Mouse (Mus musculus): ENCODE results near the gene Snx22. TPM values are rescaled to one million over a fixed set of nuclear protein-coding genes. Genes with fewer than 3 reads are reported as not detected.
A peak's percentile ranks its signal among the peaks of the same experiment; 100 is the strongest.

Gene Snx22
- polyA plus RNA-seq, 1 experiment: 0.39 TPM

DNA sequence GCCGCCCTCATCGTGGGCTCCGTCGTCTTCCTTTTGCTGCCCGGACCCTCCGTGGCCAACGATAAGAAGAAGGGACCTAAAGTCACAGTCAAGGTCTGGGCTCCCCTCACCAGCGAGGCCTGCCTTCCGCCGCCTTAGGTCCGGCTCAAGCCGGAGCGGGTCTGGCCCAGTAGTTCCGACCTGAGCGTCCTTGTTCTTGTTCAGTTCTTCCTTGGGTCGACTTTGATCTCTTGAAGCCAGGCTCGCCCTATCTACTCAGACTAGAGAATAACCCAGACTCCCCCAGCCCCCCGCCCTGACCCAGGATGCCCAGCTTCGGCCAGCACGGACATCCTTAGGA is 9.2 kb downstream of the Snx22 start:
- peak overlapping the region; percentile 80 for H3K4me3 ChIP-seq (ENCODE audit: low read depth, low read length)
- TF ChIP-seq POLR2A (IDR thresholded peaks at IDR 0.05; ENCODE audit: insufficient read depth, low read length): no peak
- TF ChIP-seq EP300 (IDR thresholded peaks at IDR 0.05; ENCODE audit: insufficient read depth, low read depth, low read length): no peak
- TF ChIP-seq CTCF (IDR thresholded peaks at IDR 0.05; ENCODE audit: low read depth, low read length): no peak
- H3K9me3 ChIP-seq (replicated peaks; ENCODE audit: control insufficient read depth, insufficient read depth, low read length, poor library complexity, severe bottlenecking): no peaks in the 10 kb centered on the region
- H3K27me3 ChIP-seq (ENCODE audit: control insufficient read depth, insufficient read depth, low read length, poor library complexity, severe bottlenecking): no peaks in the 10 kb centered on the region
- peaks cover 19% of the 10 kb centered on the region for H3K36me3 ChIP-seq (ENCODE audit: control insufficient read depth, insufficient read depth, low read length, poor library complexity, severe bottlenecking)
- no peaks in the 10 kb centered on the region for H3K4me1 ChIP-seq (ENCODE audit: control insufficient read depth, insufficient read depth, low read length)
- H3K27ac ChIP-seq (ENCODE audit: insufficient read depth, low read length): no peak overlapping the region
- H3K9ac ChIP-seq (ENCODE audit: low read depth, poor library complexity, severe bottlenecking): peak overlapping the region; percentile 80

- Histone ChIP-seq H3K36me3 (ENCODE audit: control insufficient read depth, insufficient read depth, low read length, poor library complexity, severe bottlenecking) (peaks cover 17% of the 10 kb centered on the region), H3K9me3 (replicated peaks; ENCODE audit: control insufficient read depth, insufficient read depth, low read length, poor library complexity, severe bottlenecking) (no peaks in the 10 kb centered on the region), H3K4me1 (ENCODE audit: control insufficient read depth, insufficient read depth, low read length) (no peaks in the 10 kb centered on the region), H3K27ac (ENCODE audit: insufficient read depth, low read length) (no peak within 1 kb of the TSS), H3K4me3 (ENCODE audit: low read depth, low read length) (peak within 1 kb of the TSS; percentile 81), H3K27me3 (ENCODE audit: control insufficient read depth, insufficient read depth, low read length, poor library complexity, severe bottlenecking) (no peaks in the 10 kb centered on the region), H3K9ac (ENCODE audit: low read depth, poor library complexity, severe bottlenecking) (peak within 1 kb of the TSS; percentile 80)
- no peak for TF ChIP-seq EP300 (IDR thresholded peaks at IDR 0.05; ENCODE audit: insufficient read depth, low read depth, low read length)
- no peak for TF ChIP-seq CTCF (IDR thresholded peaks at IDR 0.05; ENCODE audit: low read depth, low read length)
- no peak for TF ChIP-seq POLR2A (IDR thresholded peaks at IDR 0.05; ENCODE audit: insufficient read depth, low read length)
These were observed 9.8 kb downstream of the Snx22 start, which contains the start of gene Ppib for GRCm38 (mm10) chr9:66059583-66060307. Gene Ppib (plus strand): TSS chr9:66060222.

DNA sequence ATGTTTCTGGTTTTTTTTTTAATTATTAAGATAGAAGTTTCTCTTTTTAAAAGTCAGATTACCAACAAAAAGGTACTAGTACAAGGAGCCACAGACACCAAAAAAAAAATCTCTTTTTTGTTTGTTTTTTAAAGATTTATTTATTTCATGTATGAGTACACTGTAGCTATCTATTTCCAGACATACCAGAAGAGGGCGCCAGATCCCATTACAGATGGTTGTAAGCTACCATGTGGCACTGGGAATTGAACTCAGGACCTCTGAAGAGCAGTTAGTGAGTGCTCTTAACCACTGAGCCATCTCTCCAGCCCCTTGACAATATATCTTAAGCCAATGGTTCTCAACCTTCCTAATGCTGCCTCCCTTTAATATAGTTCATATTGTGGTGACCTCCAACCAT is 15.9 kb downstream of the Snx22 start:
- H3K4me1 ChIP-seq (ENCODE audit: control insufficient read depth, insufficient read depth, low read length): no peaks in the 10 kb centered on the region
- peaks cover 3% of the 10 kb centered on the region; the same call in 1 of the 2 replicates for H3K9me3 ChIP-seq (replicated peaks; ENCODE audit: control insufficient read depth, insufficient read depth, low read length, poor library complexity, severe bottlenecking)
- TF ChIP-seq POLR2A (IDR thresholded peaks at IDR 0.05; ENCODE audit: insufficient read depth, low read length) (no peak), EP300 (IDR thresholded peaks at IDR 0.05; ENCODE audit: insufficient read depth, low read depth, low read length) (no peak), CTCF (IDR thresholded peaks at IDR 0.05; ENCODE audit: low read depth, low read length) (no peak)
- H3K9ac ChIP-seq (ENCODE audit: low read depth, poor library complexity, severe bottlenecking): no peak overlapping the region
- no peaks in the 10 kb centered on the region for H3K36me3 ChIP-seq (ENCODE audit: control insufficient read depth, insufficient read depth, low read length, poor library complexity, severe bottlenecking)
- no peak overlapping the region for H3K4me3 ChIP-seq (ENCODE audit: low read depth, low read length)
- H3K27ac ChIP-seq (ENCODE audit: insufficient read depth, low read length): no peak overlapping the region
- H3K27me3 ChIP-seq (ENCODE audit: control insufficient read depth, insufficient read depth, low read length, poor library complexity, severe bottlenecking): no peaks in the 10 kb centered on the region

DNA sequence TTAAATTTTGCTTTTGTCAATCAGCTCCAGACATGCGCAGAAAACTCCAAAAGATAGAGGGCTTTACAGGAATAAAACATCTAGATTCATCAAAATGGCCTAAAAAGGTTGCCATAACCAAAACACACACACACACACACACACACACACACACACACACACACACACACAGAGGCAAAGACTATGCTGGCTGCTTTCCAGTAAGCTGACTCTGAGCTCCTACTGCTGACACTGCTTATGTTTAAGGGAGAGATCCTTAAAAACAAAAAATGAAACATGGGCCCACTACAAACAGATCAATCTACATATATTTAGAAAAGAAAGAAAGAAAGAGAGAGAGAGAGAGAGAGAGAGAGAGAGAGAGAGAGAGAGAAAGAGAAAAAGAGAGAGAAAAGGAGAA is 16.8 kb downstream of the Snx22 start:
- no peak overlapping the region for H3K27ac ChIP-seq (ENCODE audit: insufficient read depth, low read length)
- peaks cover 3% of the 10 kb centered on the region; the same call in 1 of the 2 replicates for H3K9me3 ChIP-seq (replicated peaks; ENCODE audit: control insufficient read depth, insufficient read depth, low read length, poor library complexity, severe bottlenecking)
- no peaks in the 10 kb centered on the region for H3K4me1 ChIP-seq (ENCODE audit: control insufficient read depth, insufficient read depth, low read length)
- no peaks in the 10 kb centered on the region for H3K36me3 ChIP-seq (ENCODE audit: control insufficient read depth, insufficient read depth, low read length, poor library complexity, severe bottlenecking)
- no peaks in the 10 kb centered on the region for H3K27me3 ChIP-seq (ENCODE audit: control insufficient read depth, insufficient read depth, low read length, poor library complexity, severe bottlenecking)
- no peak overlapping the region for H3K4me3 ChIP-seq (ENCODE audit: low read depth, low read length)
- TF ChIP-seq POLR2A (IDR thresholded peaks at IDR 0.05; ENCODE audit: insufficient read depth, low read length) (no peak), CTCF (IDR thresholded peaks at IDR 0.05; ENCODE audit: low read depth, low read length) (no peak), EP300 (IDR thresholded peaks at IDR 0.05; ENCODE audit: insufficient read depth, low read depth, low read length) (no peak)
- H3K9ac ChIP-seq (ENCODE audit: low read depth, poor library complexity, severe bottlenecking): no peak overlapping the region

DNA sequence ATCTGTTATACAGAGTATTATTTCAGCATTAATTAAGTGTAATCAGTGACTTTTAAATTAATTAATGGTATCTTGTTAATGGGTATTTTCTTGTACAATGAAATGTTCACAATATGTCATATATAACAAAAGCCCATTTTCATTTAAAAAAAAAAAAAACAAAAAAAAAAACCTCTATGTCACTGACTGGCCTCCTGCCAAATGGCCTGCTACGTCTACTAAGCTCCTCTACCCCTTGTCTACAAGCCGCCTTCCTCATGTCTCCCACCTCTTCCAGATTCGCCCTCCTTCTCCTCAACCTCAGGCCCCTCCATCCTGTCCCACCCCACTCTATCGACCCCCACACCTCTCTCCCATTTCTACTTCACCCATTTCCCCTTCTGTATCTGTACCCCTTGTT is 18.0 kb downstream of the Snx22 start:
- Histone ChIP-seq H3K4me3 (ENCODE audit: low read depth, low read length) (no peak overlapping the region), H3K27me3 (ENCODE audit: control insufficient read depth, insufficient read depth, low read length, poor library complexity, severe bottlenecking) (no peaks in the 10 kb centered on the region), H3K9me3 (replicated peaks; ENCODE audit: control insufficient read depth, insufficient read depth, low read length, poor library complexity, severe bottlenecking) (peaks cover 3% of the 10 kb centered on the region; the same call in 1 of the 2 replicates), H3K36me3 (ENCODE audit: control insufficient read depth, insufficient read depth, low read length, poor library complexity, severe bottlenecking) (no peaks in the 10 kb centered on the region), H3K9ac (ENCODE audit: low read depth, poor library complexity, severe bottlenecking) (no peak overlapping the region), H3K4me1 (ENCODE audit: control insufficient read depth, insufficient read depth, low read length) (no peaks in the 10 kb centered on the region), H3K27ac (ENCODE audit: insufficient read depth, low read length) (no peak overlapping the region)
- TF ChIP-seq EP300 (IDR thresholded peaks at IDR 0.05; ENCODE audit: insufficient read depth, low read depth, low read length): no peak
- no peak for TF ChIP-seq POLR2A (IDR thresholded peaks at IDR 0.05; ENCODE audit: insufficient read depth, low read length)
- TF ChIP-seq CTCF (IDR thresholded peaks at IDR 0.05; ENCODE audit: low read depth, low read length): no peak

- no peak for TF ChIP-seq EP300 (IDR thresholded peaks at IDR 0.05; ENCODE audit: insufficient read depth, low read depth, low read length)
- no peak for TF ChIP-seq CTCF (IDR thresholded peaks at IDR 0.05; ENCODE audit: low read depth, low read length)
- no peak for TF ChIP-seq POLR2A (IDR thresholded peaks at IDR 0.05; ENCODE audit: insufficient read depth, low read length)
- no peak overlapping the region for H3K9ac ChIP-seq (ENCODE audit: low read depth, poor library complexity, severe bottlenecking)
- H3K4me1 ChIP-seq (ENCODE audit: control insufficient read depth, insufficient read depth, low read length): no peaks in the 10 kb centered on the region
- H3K27ac ChIP-seq (ENCODE audit: insufficient read depth, low read length): no peak overlapping the region
- no peak overlapping the region for H3K4me3 ChIP-seq (ENCODE audit: low read depth, low read length)
- H3K9me3 ChIP-seq (replicated peaks; ENCODE audit: control insufficient read depth, insufficient read depth, low read length, poor library complexity, severe bottlenecking): peaks cover 3% of the 10 kb centered on the region; the same call in 1 of the 2 replicates
- H3K27me3 ChIP-seq (ENCODE audit: control insufficient read depth, insufficient read depth, low read length, poor library complexity, severe bottlenecking): no peaks in the 10 kb centered on the region
- H3K36me3 ChIP-seq (ENCODE audit: control insufficient read depth, insufficient read depth, low read length, poor library complexity, severe bottlenecking): no peaks in the 10 kb centered on the region
These were observed 19.5 kb downstream of the Snx22 start for GRCm38 (mm10) chr9:66049931-66050601.

Data from ES-Bruce4 (cell line).